Mouse (Mus musculus): ENCODE results near the gene S100a9.

S100a9 gene

DNA sequence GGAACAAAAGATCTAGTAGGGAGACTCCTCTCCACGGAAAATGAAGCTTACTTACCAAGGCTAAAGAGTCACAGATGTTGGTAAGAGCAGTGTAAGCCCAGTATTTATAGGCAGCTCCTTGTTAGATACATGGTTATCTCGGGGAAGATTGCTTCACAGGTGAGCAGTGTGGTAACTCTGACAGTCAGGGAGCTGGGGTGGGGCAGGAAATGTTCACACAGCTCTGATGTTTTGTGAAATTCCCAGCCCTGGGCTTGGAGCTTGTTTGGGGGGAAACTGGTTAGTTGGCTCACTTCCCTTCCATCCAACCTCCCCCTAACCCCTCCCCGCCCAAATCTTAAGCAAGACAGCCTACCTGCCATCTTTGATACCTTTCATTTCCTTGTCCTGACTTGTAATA is at the start of gene S100a9:
S100a9 (minus strand) TSS at position 109 of the 400 bp plus-strand sequence.
- Histone ChIP-seq H3K27me3 (ENCODE audit: insufficient read depth, low read length) (peaks cover 4% of the 10 kb centered on the region), H3K36me3 (ENCODE audit: insufficient read depth, low read length) (no peaks in the 10 kb centered on the region), H3K4me3 (replicated peaks; ENCODE audit: low read length) (no peak within 1 kb of the TSS), H3K4me1 (replicated peaks; ENCODE audit: low read depth, low read length) (no peaks in the 10 kb centered on the region), H3K9me3 (ENCODE audit: low read length) (no peaks in the 10 kb centered on the region)
- TF ChIP-seq POU5F1 (IDR thresholded peaks at IDR 0.05; ENCODE audit: borderline replicate concordance, low read length) (no peak), CTCF (conservative IDR thresholded peaks at IDR 0.05; ENCODE audit: low read length) (no peak), NANOG (IDR thresholded peaks at IDR 0.05; ENCODE audit: borderline replicate concordance, low read length) (no peak)

GRCm38 (mm10) chr3:90726606-90727005 is 31.1 kb upstream of the S100a9 start, which contains the start of gene Pglyrp4:
Gene Pglyrp4 (plus strand): TSS chr3:90726906.
- no peaks in the 10 kb centered on the region for H3K4me1 ChIP-seq (replicated peaks; ENCODE audit: low read depth, low read length)
- no peaks in the 10 kb centered on the region for H3K27me3 ChIP-seq (ENCODE audit: insufficient read depth, low read length)
- H3K9me3 ChIP-seq (ENCODE audit: low read length), result no peaks in the 10 kb centered on the region
- TF ChIP-seq POU5F1 (IDR thresholded peaks at IDR 0.05; ENCODE audit: borderline replicate concordance, low read length) (no peak), NANOG (IDR thresholded peaks at IDR 0.05; ENCODE audit: borderline replicate concordance, low read length) (no peak), CTCF (conservative IDR thresholded peaks at IDR 0.05; ENCODE audit: low read length) (no peak)
- no peaks in the 10 kb centered on the region for H3K36me3 ChIP-seq (ENCODE audit: insufficient read depth, low read length)
- no peak within 1 kb of the TSS for H3K4me3 ChIP-seq (replicated peaks; ENCODE audit: low read length)

GRCm38 (mm10) chr3:90709591-90710460 is 14.3 kb upstream of the S100a9 start:
- no peaks in the 10 kb centered on the region for H3K36me3 ChIP-seq (ENCODE audit: insufficient read depth, low read length)
- H3K9me3 ChIP-seq (ENCODE audit: low read length), result no peaks in the 10 kb centered on the region
- peaks cover 3% of the 10 kb centered on the region; the same call in 1 of the 2 replicates for H3K4me1 ChIP-seq (replicated peaks; ENCODE audit: low read depth, low read length)
- H3K4me3 ChIP-seq (replicated peaks; ENCODE audit: low read length), result no peak overlapping the region
- H3K27me3 ChIP-seq (ENCODE audit: insufficient read depth, low read length), result peaks cover 9% of the 10 kb centered on the region
- TF ChIP-seq POU5F1 (IDR thresholded peaks at IDR 0.05; ENCODE audit: borderline replicate concordance, low read length) (no peak), CTCF (conservative IDR thresholded peaks at IDR 0.05; ENCODE audit: low read length) (peak; percentile 96), NANOG (IDR thresholded peaks at IDR 0.05; ENCODE audit: borderline replicate concordance, low read length) (no peak)

- Histone ChIP-seq H3K36me3 (ENCODE audit: insufficient read depth, low read length) (no peaks in the 10 kb centered on the region), H3K9me3 (ENCODE audit: low read length) (no peaks in the 10 kb centered on the region), H3K27me3 (ENCODE audit: insufficient read depth, low read length) (peaks cover 9% of the 10 kb centered on the region), H3K4me1 (replicated peaks; ENCODE audit: low read depth, low read length) (peaks cover 3% of the 10 kb centered on the region; the same call in 1 of the 2 replicates), H3K4me3 (replicated peaks; ENCODE audit: low read length) (no peak overlapping the region)
- TF ChIP-seq POU5F1 (IDR thresholded peaks at IDR 0.05; ENCODE audit: borderline replicate concordance, low read length), result no peak
- TF ChIP-seq CTCF (conservative IDR thresholded peaks at IDR 0.05; ENCODE audit: low read length), result peak; percentile 84
Measured at GRCm38 (mm10) chr3:90708523-90709202, 13.1 kb upstream of the S100a9 start.

DNA sequence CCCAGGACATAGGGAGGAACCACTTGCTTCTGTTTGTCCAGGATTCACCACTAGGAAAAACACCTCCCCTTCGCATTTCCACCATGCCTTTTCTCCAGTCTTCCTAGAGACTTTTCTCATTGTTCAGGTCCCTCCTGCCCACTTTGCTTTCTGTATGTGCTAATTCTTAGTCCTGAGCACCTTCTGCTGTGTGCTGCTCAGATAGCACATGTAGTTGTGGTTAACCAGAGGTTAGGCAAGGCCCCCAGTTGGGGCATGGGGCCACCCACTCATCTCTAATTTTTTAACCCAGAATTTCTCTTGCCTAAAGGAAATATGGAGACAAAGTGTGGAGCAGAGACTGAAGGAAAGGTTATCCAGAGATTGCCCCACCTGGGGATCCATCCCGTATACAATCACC is 6.7 kb upstream of the S100a9 start:
- no peak overlapping the region for H3K4me3 ChIP-seq (replicated peaks; ENCODE audit: low read length)
- no peaks in the 10 kb centered on the region for H3K36me3 ChIP-seq (ENCODE audit: insufficient read depth, low read length)
- no peaks in the 10 kb centered on the region for H3K9me3 ChIP-seq (ENCODE audit: low read length)
- H3K4me1 ChIP-seq (replicated peaks; ENCODE audit: low read depth, low read length), result no peaks in the 10 kb centered on the region
- TF ChIP-seq POU5F1 (IDR thresholded peaks at IDR 0.05; ENCODE audit: borderline replicate concordance, low read length), result no peak
- no peak for TF ChIP-seq CTCF (conservative IDR thresholded peaks at IDR 0.05; ENCODE audit: low read length)
- TF ChIP-seq NANOG (IDR thresholded peaks at IDR 0.05; ENCODE audit: borderline replicate concordance, low read length), result no peak
- no peaks in the 10 kb centered on the region for H3K27me3 ChIP-seq (ENCODE audit: insufficient read depth, low read length)

- Histone ChIP-seq H3K4me1 (replicated peaks; ENCODE audit: low read depth, low read length) (no peaks in the 10 kb centered on the region), H3K4me3 (replicated peaks; ENCODE audit: low read length) (no peak overlapping the region), H3K9me3 (ENCODE audit: low read length) (no peaks in the 10 kb centered on the region), H3K36me3 (ENCODE audit: insufficient read depth, low read length) (no peaks in the 10 kb centered on the region), H3K27me3 (ENCODE audit: insufficient read depth, low read length) (peaks cover 4% of the 10 kb centered on the region)
- no peak for TF ChIP-seq POU5F1 (IDR thresholded peaks at IDR 0.05; ENCODE audit: borderline replicate concordance, low read length)
- TF ChIP-seq NANOG (IDR thresholded peaks at IDR 0.05; ENCODE audit: borderline replicate concordance, low read length), result no peak
- no peak for TF ChIP-seq CTCF (conservative IDR thresholded peaks at IDR 0.05; ENCODE audit: low read length)
Measured at GRCm38 (mm10) chr3:90693496-90693895, 2.0 kb downstream of the S100a9 start.

GRCm38 (mm10) chr3:90686835-90687234 is 8.7 kb downstream of the S100a9 start:
- no peaks in the 10 kb centered on the region for H3K4me1 ChIP-seq (replicated peaks; ENCODE audit: low read depth, low read length)
- peaks cover 29% of the 10 kb centered on the region for H3K9me3 ChIP-seq (ENCODE audit: low read length)
- H3K4me3 ChIP-seq (replicated peaks; ENCODE audit: low read length), result no peak overlapping the region
- no peaks in the 10 kb centered on the region; the same call in 1 of the 2 replicates for H3K27me3 ChIP-seq (ENCODE audit: insufficient read depth, low read length)
- H3K36me3 ChIP-seq (ENCODE audit: insufficient read depth, low read length), result no peaks in the 10 kb centered on the region
- TF ChIP-seq CTCF (conservative IDR thresholded peaks at IDR 0.05; ENCODE audit: low read length) (no peak), NANOG (IDR thresholded peaks at IDR 0.05; ENCODE audit: borderline replicate concordance, low read length) (no peak), POU5F1 (IDR thresholded peaks at IDR 0.05; ENCODE audit: borderline replicate concordance, low read length) (no peak)

DNA sequence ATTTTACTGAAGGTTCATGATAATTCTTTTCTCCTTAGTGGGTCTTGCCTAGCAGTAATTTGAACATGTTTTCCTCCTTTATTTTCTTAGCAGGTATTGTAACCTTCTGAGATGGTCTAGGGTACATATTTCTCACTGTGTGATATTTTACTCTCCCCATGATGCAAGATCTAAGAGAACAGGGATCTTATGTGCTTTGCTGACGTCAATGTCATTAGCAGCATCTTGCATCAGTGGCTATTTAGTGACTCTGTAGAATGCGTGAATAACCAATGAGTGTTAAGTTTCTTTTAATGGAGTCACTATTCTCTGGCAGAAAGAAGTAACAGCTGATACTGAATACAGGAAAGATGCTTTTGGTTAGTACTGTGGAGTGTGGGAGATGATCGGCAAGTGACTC is 11.6 kb downstream of the S100a9 start:
- Histone ChIP-seq H3K4me3 (replicated peaks; ENCODE audit: low read length) (no peak overlapping the region), H3K4me1 (replicated peaks; ENCODE audit: low read depth, low read length) (no peaks in the 10 kb centered on the region), H3K36me3 (ENCODE audit: insufficient read depth, low read length) (no peaks in the 10 kb centered on the region), H3K27me3 (ENCODE audit: insufficient read depth, low read length) (no peaks in the 10 kb centered on the region), H3K9me3 (ENCODE audit: low read length) (peaks cover 51% of the 10 kb centered on the region)
- TF ChIP-seq NANOG (IDR thresholded peaks at IDR 0.05; ENCODE audit: borderline replicate concordance, low read length) (no peak), CTCF (conservative IDR thresholded peaks at IDR 0.05; ENCODE audit: low read length) (no peak), POU5F1 (IDR thresholded peaks at IDR 0.05; ENCODE audit: borderline replicate concordance, low read length) (no peak)

Data from E14TG2a.4 (cell line).